Mouse (Mus musculus): ENCODE results near the gene Fgfr2.

Fgfr2 gene

GRCm38 (mm10) chr7:130982881-130983280, 2140.3 kb downstream of the Fgfr2 start:
- no peak for DNase-seq (ENCODE audit: low read depth in 2 of 2, low spot score in 2 of 2)

GRCm38 (mm10) chr7:130982371-130982770, 2140.8 kb downstream of the Fgfr2 start:
- DNase-seq (ENCODE audit: low read depth in 2 of 2, low spot score in 2 of 2), result no peak

- no peak for DNase-seq (ENCODE audit: low read depth in 2 of 2, low spot score in 2 of 2)
These were observed 2143.0 kb downstream of the Fgfr2 start for GRCm38 (mm10) chr7:130980130-130980529.

- no peak for DNase-seq (ENCODE audit: low read depth in 2 of 2, low spot score in 2 of 2)
These were observed 2144.6 kb downstream of the Fgfr2 start for GRCm38 (mm10) chr7:130978545-130978944.

- no peak for DNase-seq (ENCODE audit: low read depth in 2 of 2, low spot score in 2 of 2)
These were observed 2145.2 kb downstream of the Fgfr2 start for GRCm38 (mm10) chr7:130977794-130978521.

- no peak for DNase-seq (ENCODE audit: low read depth in 2 of 2, low spot score in 2 of 2)
These were observed 2146.7 kb downstream of the Fgfr2 start for GRCm38 (mm10) chr7:130976305-130976935.

- DNase-seq (ENCODE audit: low read depth in 2 of 2, low spot score in 2 of 2), result no peak
These were observed 2150.4 kb downstream of the Fgfr2 start for GRCm38 (mm10) chr7:130972767-130973166.

- no peak for DNase-seq (ENCODE audit: low read depth in 2 of 2, low spot score in 2 of 2)
These were observed 2153.6 kb downstream of the Fgfr2 start for GRCm38 (mm10) chr7:130969507-130969906.

- DNase-seq (ENCODE audit: low read depth in 2 of 2, low spot score in 2 of 2), result no peak
These were observed 2154.1 kb downstream of the Fgfr2 start for GRCm38 (mm10) chr7:130969076-130969475.

GRCm38 (mm10) chr7:130968537-130968936, 2154.6 kb downstream of the Fgfr2 start:
- DNase-seq (ENCODE audit: low read depth in 2 of 2, low spot score in 2 of 2), result no peak

GRCm38 (mm10) chr7:130967901-130968300, 2155.2 kb downstream of the Fgfr2 start:
- DNase-seq (ENCODE audit: low read depth in 2 of 2, low spot score in 2 of 2), result no peak

- no peak for DNase-seq (ENCODE audit: low read depth in 2 of 2, low spot score in 2 of 2)
These were observed 2156.3 kb downstream of the Fgfr2 start for GRCm38 (mm10) chr7:130966876-130967275.

GRCm38 (mm10) chr7:130966451-130966850, 2156.7 kb downstream of the Fgfr2 start:
- no peak for DNase-seq (ENCODE audit: low read depth in 2 of 2, low spot score in 2 of 2)

GRCm38 (mm10) chr7:130965909-130966365, 2157.2 kb downstream of the Fgfr2 start:
- DNase-seq (ENCODE audit: low read depth in 2 of 2, low spot score in 2 of 2), result no peak

- no peak for DNase-seq (ENCODE audit: low read depth in 2 of 2, low spot score in 2 of 2)
These were observed 2157.8 kb downstream of the Fgfr2 start for GRCm38 (mm10) chr7:130965396-130965795.

GRCm38 (mm10) chr7:130964686-130965085, 2158.5 kb downstream of the Fgfr2 start:
- no peak for DNase-seq (ENCODE audit: low read depth in 2 of 2, low spot score in 2 of 2)

- no peak for DNase-seq (ENCODE audit: low read depth in 2 of 2, low spot score in 2 of 2)
These were observed 2161.7 kb downstream of the Fgfr2 start for GRCm38 (mm10) chr7:130961429-130961828.

- DNase-seq (ENCODE audit: low read depth in 2 of 2, low spot score in 2 of 2), result no peak
These were observed 2163.3 kb downstream of the Fgfr2 start for GRCm38 (mm10) chr7:130959868-130960267.

GRCm38 (mm10) chr7:130958551-130958950, 2164.6 kb downstream of the Fgfr2 start:
- no peak for DNase-seq (ENCODE audit: low read depth in 2 of 2, low spot score in 2 of 2)

GRCm38 (mm10) chr7:130954177-130954601, 2169.0 kb downstream of the Fgfr2 start:
- DNase-seq (ENCODE audit: low read depth in 2 of 2, low spot score in 2 of 2), result no peak

- no peak for DNase-seq (ENCODE audit: low read depth in 2 of 2, low spot score in 2 of 2)
These were observed 2169.8 kb downstream of the Fgfr2 start for GRCm38 (mm10) chr7:130953376-130953775.

GRCm38 (mm10) chr7:130951004-130951403, 2172.1 kb downstream of the Fgfr2 start:
- no peak for DNase-seq (ENCODE audit: low read depth in 2 of 2, low spot score in 2 of 2)

GRCm38 (mm10) chr7:130950482-130950881, 2172.7 kb downstream of the Fgfr2 start:
- DNase-seq (ENCODE audit: low read depth in 2 of 2, low spot score in 2 of 2), result no peak
